Mouse (Mus musculus): ENCODE results near the gene Slc16a14.
"Not testable (repeated sequence)": the region's sequence is repeated elsewhere in the genome, so short reads cannot be mapped to it uniquely, and the experiment has no call there.

The Slc16a14 gene

DNA sequence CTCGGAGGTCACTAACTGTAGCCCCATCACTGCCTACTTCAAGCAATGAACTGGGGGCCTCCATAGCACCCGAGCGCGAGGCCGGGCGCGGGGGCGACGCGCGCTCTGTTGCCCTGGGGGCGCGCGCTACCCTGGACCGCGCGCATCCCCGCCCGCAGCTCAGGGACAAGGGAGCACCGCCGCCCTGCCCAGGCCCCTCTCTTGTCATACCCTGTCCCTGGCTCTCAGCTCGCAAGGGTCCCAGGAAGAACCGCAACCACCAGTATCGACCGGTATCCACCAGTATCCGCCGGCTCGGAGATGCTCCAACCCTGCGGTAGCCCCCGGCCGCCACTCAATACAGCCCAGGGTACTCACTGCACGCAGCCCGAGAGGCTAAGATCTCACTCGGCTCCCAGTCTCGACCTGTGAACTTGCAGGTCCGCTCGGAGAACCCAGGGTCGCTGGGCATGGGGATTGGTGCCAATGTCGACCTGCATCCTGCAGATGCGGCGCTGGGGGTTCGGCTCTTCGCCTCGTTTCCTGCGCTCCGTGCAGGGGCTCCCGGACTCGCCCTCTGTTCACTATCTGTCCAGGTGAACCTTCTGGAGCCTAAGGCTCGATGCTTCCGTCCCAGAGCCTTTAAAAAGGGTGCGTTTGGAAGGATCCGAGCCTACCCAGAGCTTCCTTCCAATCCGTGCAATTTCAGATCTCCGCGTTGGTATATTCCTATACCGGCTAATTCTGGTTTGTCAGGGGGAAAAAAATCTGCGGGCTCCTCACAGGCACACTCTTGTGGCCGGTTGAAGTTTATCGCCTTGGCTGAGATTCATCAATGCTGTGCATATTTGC, at the start of gene Slc16a14:
TSS of gene Slc16a14 (minus strand) at position 632 of the 831 bp plus-strand sequence.
- DNase-seq = peak; percentile 49 to 61

DNA sequence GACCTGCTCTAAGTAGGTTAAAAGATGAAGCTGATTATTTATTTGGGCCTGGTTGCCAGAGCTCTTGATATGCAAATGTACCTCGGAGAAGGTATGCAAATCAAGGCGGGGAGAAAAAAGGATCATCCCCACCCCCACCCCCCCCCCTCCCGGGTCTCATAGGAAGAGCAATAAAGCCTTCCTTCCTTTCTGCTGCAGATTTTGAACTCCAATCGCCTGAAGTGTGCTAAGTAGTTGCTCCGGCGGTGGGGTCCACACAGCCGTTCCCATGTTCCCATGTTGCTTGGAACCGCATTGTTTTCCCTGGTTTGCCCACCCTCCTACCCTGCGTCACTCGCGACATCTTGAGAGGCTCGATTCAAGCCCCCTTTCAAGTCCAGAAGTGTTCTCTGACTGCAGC, 26.8 kb upstream of the Slc16a14 start:
- not testable (repeated sequence) for DNase-seq

DNA sequence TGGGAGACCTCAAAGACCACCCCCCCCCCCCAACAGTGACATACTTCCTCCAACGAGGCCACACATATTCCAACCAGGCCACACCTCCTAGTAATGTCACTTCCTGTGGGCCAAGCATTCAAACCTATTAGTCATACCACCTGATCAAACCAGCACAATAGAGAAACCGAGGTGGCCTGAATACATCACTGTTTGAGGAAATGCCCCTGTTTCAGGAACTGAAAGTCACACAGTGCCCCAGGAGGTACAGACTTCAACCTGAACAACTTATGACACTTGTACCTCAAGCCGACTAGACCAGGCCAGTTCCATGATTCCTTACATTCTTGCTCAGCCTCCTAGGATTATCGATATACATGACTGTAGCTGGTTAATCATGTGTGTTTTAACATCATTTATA, 22.8 kb upstream of the Slc16a14 start:
- DNase-seq = not testable (repeated sequence)

DNA sequence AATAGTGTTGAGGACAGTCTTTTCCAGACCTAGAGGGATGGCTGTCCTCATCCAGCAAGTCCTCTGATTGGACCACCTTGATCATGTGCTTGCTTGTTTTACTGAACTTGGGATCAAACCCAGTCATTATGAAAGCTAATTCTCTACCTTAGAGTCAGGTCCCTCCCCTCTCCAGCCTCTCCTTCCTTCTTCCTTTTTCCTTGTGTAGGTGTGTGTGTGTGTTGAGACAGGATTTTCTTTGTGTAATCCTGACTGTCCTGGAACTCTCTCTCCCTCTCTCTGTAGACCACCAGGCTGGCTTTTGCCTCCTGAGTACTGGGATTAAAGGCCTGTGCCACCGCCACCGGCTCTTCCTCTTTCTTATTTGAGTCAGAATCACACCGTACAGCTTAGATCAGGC, 21.8 kb upstream of the Slc16a14 start:
- not testable (repeated sequence) for DNase-seq

DNA sequence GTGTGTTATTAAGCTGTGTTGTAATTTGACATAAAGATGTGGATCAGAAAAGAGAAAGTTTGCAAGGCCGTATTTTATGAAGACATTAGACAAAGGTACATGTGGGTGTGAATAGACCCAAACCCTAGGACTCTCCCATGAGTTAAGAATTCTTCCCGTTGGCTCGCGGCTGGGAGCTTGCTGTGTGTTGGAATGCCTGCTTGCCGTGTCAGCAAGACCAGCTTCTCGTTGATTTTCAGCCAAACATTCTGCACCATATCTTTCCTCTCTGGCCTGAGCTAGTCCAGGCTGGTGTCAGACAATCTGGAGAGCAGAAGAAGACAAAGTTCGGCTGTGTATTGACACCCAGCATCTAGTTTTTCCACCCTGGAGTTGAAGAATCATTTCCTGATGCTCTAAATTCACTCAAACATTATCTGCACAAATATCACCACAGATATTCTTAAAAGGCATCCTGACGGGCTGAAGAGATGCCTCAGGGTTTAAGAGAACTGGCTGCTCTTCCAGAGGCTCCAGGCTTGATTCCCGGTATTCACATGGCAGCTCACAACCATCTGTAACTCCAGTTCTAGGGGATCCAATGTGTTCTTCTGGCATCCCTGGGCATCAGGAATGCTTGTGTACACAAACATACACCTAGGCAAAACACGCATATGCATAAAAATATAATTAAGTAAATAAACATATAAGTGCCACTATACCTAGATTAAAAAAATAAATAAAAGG, 17.7 kb upstream of the Slc16a14 start:
- peak; percentile 48 to 49 for DNase-seq

DNA sequence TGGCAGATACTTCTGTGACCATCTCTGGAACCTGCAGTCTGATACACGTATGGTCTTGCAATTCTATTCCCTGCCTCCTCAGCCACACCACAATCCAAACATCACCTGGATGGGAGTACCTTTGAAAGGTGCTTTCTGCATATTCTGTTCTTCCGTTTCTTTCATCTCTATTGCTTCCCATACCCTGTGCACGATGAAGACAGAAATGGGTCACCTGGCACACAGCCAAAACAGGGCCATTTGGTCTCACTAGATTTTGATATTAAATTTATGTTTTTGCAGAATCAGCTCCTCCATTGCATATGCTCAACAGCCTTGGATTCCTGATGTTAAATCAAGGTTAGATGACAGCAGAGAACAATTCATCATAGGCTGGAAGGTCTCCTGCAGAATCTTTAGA, 16.6 kb upstream of the Slc16a14 start:
- peak; percentile 34 to 49 for DNase-seq

DNA sequence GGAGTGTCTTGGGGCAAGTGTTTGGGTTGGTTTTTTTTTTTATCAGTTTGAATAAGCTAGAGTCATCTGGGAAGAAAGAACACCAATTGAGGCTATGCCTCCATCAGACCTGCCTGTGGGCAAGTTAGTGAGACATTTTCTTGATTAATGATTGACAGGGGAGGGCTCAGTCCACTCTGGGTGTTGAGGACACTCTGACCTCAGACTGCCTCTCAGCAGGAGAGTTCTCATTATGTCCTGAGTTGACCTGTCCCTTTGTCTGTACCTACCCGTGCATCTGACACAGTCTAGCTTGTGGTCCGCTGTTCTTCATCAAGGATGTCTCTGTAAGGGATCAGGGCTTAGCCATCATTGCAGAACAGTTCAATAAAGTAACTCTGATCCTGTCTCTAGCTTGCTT, 12.5 kb upstream of the Slc16a14 start:
- no peak for DNase-seq

DNA sequence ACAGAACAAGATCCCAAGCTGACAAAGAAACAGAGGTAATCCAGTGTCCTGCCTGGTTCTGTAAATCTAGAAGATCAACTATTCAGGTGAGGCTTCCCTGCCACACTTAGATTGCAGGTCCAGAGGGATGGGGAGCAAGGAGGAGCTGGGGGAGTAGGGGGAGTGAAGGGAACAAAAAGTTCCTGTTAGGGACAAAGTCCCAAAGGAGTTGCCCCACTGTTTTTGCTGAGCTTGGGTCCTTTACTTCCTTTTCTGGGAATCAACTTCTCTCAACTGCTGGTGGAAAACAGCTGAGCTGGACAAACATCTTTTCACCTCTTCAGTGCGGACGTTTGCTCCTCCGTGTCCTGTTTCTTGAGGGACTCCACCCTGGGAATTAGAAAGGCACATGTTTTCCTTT, 11.0 kb upstream of the Slc16a14 start:
- DNase-seq = no peak

DNA sequence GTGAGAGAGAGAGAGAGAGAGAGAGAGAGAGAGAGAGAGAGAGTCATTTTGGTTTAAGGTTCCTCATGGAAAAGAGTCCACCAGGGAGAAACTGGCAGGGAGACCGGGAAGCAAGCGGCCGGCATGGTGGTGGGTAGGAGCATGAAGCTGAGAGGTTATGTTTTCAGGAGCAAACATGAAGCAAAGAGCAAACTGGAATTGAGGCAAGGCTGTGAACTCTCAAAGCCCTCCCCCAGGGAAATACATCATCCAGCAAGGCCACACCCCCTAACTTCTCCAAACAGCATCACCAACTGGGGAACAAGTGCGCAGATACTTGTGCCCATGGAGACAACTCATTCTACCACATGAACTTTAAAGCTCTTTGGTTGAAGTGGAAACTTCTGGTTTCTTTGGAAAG, 8.6 kb upstream of the Slc16a14 start:
- no peak for DNase-seq

DNA sequence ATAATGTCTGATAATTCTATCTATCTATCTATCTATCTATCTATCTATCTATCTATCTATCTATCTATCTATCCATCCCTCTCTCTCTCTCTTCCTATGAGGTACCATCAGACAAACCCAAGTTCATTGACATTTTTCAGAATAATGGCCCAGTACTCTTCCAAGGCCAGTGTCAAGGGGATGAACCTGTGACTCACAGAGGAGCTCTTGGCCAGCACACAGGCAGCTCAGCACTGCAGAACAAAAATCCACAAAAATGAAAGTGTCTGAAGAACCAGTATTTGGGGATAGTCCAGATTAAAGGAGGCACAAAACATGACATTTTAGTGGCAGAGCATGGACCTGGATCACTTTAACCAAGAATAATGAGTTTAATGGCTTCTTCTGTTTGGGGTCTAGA, 7.7 kb upstream of the Slc16a14 start:
- DNase-seq = no peak

DNA sequence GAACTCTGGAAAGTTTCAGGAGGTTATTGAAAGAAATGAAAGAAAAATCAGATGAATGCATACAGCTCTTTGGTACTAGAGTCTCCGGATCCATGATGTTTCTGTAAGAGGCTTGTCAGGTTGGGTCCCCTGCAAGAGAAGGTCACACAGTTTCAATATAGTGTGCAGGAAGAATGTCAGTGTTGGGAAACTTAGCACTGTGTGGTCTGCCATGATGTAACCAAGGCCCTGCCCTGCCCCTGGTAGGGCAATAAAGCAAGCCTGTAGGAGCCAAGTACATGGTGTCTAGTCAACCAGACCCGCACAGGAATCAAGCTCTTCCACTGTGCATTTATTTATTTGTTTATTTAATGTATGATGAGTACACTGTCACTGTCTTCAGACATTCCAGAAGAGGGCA, 5.4 kb upstream of the Slc16a14 start:
- no peak for DNase-seq

DNA sequence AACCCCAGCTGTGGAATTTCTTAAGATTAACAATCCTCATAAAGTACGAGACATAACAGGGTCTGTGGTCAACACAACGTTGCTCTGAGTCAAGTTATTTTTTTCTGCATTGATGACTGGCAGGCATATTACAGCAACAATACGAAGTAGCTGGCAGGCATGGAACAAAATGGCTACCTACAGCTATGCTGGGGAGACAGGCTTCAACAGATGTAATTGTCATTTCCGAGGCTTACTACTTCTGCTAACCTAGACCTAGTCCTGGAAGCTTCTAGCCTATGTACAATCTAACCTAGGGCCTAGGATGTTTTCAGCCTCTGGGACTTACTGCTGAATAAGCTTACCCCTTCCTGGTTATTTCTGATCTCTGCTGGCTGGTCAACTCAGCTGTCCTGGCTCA, 4.5 kb upstream of the Slc16a14 start:
- DNase-seq = no peak

DNA sequence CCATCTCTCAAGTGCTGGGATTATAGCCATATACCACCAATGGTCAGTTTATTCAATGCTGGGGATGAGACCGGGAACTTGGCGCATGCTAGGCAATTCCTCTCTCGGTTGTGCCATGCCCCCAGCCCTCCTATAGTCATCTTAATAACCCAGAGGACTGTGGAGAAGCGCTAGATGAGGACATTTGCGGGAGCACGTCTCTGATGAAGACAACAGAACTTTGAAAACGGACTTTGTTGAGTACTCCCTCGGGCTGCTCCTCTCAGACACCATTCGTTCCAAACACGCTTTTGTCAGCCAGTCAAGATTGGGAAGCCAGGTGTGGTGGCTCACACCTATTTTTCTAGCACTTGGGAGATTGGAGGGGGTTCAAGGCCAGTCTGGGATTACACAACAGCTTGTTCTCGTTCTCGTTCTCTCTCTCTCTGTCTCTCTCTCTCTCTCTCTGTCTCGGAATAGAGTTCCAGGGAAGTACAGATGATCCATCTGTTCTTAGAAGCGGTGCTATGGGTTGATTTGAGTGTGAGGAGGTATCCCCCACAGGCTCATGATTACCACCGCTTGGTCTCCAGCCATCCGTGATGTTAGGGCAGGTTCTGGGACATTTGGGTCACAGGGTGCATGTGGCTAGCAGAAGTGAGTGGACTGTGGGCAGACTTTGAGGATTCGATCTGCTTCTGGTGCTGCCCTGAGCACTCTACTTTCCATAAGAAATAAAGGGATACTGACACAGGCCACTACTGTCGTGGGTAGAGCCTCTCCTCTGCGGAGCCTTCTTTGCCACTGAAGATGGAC, 2.0 kb upstream of the Slc16a14 start:
- no peak for DNase-seq

DNA sequence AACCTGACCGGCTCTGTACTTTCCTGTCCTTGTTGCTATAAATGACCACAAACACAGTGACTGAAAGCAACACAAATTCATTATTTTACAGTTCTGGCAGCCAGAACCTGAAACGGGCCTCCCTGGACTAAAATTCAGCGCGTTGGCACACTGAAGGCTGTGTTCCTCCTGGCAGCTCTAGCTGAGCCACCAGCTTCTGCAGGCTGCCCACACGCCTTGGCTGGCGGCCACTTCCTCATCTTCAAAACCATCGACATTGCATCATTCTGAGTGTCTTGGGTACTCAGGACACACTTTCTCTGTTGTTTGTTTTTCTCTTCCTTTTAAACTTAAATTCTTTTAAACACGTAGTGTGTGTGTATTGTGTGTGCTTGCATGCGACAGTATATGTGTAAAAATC, 734 bp upstream of the Slc16a14 start:
- DNase-seq = peak; percentile 75 to 77

DNA sequence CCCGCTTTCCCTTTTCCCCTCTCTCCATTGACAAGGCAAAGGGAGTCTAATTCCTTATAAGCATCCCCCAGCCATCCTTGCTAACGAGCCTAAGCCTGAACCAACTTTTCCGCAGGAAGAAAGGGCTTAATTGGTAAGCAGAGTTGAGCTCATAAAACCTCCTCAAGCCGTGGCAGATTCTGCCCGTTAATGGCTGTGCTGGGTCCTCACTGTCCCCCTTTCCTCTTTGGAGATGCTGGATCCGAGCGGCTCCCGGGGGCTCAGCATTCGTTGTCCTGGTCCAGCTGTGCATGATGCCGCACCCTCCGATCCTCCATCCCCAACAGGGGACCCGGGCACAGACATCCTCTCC, 807 bp downstream of the Slc16a14 start:
- DNase-seq = no peak

DNA sequence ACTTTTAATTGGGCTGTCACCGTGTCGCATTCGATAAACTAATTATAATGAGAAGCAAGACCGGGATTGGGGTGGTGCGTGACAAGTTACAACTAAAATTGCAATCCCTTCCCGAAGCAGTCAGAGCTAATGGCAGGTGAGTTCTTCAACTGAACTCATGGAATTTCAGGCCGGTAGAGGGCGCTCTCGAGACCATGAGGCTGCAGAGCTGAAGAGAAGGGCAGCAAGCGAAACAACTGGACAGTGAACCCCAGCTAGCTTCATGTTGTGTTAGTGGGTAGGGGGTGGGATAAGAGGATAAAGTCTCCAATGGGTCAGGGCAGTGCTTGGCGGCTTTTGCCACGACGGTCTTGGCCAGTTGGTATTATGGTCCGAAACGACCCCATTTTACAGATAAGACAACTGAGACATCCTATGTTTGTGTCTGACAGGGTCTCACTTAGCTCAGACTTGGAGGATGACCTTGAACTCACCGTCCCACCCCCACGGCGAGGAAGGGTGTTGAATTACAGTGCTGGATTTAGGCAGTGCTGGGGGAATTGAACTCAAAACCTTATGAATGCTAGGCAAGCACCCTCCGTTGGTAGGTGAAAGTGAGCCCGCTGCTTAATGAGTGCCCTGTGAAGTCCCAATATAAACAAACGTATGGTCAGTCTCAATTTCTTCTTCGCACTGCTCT, 1.3 kb downstream of the Slc16a14 start:
- DNase-seq = peak; percentile 88 to 92

DNA sequence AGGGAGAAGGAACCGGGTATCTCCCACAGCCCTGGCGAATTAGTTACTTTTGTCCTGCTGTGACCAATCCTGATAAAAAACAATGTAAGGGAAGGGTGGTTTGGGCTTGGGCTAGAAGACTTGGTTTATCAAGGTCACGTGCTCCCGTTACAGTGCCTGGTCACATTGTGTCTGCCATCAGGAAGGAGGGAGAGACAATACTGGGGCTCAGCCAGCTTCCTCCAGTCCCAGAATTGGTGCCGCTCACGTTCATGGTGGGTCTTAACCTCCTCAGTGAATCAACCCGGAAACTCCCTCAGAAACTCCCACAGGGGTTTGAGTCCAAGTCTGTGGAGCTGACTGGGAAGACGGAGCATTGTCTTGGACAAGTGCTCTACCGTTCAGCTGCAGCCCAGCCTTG, 9.3 kb downstream of the Slc16a14 start:
- DNase-seq = no peak

DNA sequence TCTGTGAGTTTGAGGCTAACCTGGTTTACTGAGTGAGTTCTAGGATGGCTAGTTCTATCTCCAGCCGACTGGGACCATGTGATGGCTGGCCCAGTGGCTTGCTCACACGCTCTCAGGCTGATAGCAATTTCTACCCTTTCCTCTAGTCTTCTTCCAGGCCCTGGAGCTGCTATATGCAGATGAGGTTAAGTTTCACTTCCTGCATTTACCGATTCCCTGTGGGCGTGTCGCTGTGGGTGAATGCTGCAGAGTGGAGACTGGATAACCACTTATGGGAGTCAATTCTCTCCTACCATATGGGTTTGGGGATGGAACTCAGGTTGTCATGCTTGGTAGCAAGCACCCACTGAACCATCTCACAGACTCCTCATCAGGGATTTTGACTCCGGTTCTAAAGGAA, 10.8 kb downstream of the Slc16a14 start:
- DNase-seq = no peak

DNA sequence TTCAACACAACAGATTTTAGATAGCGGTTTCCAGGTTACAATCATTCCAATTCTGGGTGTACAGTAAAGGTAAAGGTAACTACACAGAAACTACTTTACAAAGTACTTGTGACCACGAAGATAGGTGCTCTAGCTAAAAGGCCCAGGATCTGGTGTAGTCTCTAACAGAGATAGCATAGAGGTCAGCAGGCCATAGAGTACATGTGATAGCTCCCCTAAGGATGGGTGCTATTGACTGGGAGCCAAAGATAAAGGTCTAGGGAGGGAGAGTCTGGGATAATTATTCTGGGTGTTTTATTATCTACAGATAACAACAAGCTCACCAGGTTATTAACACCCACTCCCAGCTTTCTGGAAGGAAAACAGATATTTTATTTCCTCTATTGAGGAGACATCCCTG, 11.5 kb downstream of the Slc16a14 start:
- DNase-seq = no peak

DNA sequence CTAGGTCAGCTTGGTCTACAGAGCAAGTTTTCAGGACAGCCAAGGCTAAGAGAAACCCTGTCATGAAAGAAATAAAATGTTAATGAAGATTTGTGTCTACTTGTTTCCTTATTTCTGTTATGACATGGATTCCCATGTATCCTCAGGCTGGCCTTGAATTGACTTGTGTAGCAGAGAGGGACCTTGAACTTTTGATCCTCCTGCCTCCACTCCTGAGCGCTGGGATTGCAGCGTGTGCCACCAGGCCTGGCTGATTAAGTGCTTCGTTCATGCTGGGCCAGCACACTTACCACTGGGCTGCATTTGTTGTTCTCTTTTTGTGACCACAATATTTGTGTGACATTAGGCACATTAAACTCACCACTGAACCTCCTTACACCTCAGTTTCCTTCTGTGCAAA, 16.1 kb downstream of the Slc16a14 start:
- no peak for DNase-seq

DNA sequence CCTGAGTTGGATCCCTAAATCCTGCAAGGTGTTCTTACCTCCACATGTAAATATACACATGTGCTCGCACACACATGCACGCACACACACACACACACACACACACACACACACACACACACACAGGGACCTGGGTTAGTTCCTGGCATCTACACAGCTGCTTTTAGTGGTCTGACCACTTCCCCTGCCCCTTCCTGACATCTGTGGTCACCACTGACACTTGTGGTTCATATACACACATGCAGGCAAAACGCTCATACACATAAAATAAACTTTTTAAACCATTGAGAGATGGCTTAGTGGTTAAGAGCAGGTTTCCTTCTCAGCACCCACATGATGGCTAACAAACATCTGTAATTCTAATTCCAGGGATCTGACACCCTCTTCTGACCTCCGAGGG, 19.9 kb downstream of the Slc16a14 start:
- no peak for DNase-seq

DNA sequence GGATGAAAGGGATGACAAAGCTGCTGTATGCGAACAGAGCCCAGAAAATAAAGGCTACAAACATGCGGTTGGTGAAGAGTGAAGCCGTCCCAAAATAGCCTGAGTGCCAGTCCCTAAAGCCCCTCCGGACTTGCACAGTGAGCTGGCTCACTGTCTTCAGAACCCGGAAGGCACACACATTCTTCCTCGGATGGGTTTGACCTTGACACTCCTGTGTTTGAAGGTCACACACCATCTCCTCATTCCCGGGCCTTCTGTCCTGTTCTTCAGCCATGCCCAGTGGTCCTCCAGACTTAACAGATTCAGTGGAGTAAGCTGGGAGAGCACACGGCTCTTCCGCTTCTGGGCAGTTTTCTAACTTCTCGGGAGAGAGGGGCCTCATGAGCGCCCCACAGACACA, 22.4 kb downstream of the Slc16a14 start:
- no peak for DNase-seq

DNA sequence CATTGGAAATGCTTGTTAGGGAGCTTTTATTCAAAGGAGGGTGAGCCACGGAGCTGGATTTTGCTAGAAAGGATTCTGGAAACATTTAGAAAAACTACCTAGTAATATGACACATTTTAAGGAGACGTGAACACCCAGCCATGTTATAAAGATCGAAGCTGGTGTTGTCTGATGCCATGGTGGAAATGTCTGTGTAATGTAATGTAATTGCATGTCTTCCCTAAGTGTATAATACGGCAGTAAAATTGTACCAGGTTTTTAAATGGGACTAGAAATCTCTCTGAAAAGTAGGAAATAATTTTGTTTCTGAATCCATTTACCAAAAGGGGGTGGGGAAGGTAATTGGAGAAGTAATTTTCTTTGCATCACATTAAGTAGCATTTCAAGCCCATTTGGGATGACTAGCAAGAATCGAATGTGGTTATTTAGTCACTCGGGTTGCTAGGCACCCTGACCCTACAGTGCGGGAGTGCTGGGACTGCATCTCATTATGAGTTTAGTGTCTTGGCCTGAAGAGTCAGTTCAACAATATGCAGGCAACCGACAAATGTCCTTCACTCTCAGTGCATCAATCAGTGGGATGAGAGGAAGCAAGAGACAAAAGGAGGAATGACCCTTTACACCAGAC, 24.6 kb downstream of the Slc16a14 start:
- no peak for DNase-seq

Measured in cerebellum, postnatal 36 days (tissue).